Mouse (Mus musculus) fat pad, adult 2 months (tissue): ENCODE measurements around the gene Zfp658.

Source experiments
- DNase-seq: peaks from one replicate; pipeline ENCODE4 v3.0.0-alpha.2; 2011; ENCODE audit warnings: low read depth, low spot score; ENCODE audit errors: extremely low read depth

Zfp658 gene

DNA sequence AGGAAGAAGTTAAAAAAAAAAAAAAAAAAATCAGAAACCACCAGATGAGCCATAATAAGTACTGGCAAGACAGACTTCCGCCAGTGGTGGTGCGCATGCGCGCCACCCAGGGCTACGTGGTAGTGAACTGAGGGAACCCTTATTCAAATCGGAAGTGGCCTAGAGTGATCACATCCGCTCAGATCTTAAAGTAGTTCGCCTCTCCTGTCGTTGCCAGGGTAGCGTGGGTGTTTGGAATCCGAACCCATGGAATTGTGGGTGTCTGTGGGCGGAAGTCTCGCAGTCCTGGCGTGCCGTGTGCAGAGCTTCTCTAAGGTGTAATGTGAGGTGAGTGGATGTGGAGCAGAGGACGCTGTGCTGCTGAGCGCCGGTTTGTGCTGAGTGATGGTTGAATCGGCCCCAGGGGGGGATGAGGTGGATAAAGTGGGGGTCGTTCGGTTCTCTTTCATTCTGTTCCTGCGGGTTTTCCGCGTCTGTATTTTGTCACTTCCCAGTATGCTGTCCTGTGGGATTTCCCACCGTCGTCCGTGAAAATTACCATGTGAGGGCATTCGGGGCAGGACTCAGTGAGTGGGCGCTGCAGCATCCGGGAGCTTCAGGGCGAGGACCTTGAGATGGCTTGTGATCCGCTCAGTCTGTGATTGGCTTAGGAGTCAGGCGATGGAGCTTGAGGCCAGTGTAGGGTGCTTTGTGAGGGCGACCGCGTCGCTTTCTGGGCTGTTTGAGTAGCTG is 17.6 kb downstream of the Zfp658 start, which contains the start of gene Zfp719:
TSS of gene Zfp719 (plus strand) at position 171 of the 732 bp plus-strand sequence.
- DNase-seq: peak; percentile 93

DNA sequence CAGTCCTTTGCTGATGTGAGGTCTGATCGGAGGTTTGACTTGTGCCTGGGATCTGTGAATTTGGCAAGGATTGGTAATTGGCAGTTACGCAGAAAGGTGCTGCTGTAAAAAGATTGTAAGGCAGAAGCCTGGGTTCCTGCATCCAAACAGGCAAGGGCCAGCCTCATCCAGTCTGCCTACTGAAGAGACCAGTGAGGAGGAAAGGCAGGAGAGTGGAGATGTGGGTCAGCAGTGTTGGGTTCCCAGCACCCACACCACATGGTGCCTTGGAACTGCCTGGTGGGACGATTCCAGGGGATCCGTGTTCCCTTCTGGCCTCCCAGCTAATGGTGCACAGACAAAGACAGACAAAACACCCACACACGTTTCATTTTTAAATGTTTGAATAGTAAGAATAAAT is 18.5 kb downstream of the Zfp658 start:
- no peak for DNase-seq

DNA sequence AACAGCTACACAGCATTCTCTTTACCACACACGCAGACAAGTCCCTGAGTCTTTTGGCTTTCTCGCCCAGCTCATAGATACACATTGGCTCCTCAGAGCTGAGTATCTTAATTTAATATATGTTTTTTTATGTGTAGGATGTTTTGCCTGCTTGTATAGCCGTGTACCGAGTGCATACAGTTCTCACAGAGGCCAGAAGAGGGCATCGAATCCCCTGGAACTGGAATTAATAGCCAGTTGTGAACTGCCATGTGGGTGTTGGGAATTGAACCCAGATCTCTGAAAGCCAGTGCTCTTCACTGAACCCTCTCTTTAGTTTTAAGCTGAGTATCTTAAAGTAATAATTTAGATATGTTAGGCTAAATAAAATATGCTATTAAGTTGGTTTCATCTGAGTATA is 22.7 kb downstream of the Zfp658 start:
- no peak for DNase-seq

DNA sequence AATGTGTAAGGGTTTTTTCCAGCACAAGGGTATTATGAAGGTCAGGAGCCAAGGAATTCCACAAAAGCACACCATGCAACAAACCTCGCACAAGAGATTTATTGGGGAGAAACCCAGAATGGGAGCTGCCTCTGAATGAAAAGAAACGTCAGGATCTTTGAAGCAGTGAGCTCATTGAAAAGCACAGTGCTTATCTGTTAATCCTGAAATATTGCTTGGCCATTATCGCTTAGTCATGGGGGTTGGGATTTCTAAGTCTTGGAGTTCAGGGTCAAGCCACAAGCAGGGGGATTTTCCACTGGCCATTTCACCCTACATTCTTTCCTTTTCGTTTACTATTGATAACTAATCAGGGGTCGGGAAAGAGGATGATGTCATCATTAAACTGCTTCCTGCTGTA is 39.8 kb downstream of the Zfp658 start:
- DNase-seq: no peak

DNA sequence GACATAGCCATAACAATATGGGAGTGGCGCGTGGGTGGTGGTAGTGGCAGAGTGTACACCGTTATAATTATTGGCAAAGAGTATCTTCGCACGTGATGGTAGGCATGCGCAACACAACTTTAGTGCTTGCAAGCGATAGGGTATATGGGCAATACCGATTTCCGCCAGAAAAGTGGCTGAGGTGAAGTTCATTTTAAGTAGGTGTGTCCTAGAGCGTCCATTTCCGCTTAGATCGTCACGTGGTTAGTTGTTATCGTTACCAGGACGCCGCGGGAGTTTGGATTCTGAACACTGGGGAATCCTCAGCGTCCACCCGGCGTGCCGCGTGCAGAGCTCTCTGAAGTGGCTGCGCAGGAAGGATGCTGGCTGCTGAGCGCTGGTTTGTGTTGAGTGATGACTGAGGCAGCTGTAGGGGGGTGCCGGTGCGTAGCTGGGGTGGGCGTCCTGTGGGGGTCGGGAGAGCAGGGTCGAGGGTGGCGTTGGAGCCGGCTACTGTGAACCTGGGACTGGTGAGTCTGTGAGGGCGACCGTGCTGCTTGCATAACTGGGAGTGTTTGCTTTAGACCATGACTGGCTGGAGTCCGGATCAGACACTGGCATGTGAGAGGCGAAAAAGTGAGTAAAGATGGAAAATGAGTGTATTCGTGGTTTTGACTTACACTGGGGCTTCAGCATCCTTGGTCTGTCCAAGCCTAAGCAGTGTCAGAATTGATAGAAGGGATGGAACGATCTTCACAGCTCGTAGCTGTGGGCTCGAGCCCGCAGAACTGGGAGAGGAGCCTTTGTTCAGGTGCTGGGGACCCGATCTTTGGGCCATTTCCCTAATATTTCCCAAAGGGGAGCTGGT is 45.1 kb downstream of the Zfp658 start, which contains the start of gene Zfp819:
TSS of gene Zfp819 (plus strand) at position 274 of the 847 bp plus-strand sequence.
- DNase-seq: no peak

DNA sequence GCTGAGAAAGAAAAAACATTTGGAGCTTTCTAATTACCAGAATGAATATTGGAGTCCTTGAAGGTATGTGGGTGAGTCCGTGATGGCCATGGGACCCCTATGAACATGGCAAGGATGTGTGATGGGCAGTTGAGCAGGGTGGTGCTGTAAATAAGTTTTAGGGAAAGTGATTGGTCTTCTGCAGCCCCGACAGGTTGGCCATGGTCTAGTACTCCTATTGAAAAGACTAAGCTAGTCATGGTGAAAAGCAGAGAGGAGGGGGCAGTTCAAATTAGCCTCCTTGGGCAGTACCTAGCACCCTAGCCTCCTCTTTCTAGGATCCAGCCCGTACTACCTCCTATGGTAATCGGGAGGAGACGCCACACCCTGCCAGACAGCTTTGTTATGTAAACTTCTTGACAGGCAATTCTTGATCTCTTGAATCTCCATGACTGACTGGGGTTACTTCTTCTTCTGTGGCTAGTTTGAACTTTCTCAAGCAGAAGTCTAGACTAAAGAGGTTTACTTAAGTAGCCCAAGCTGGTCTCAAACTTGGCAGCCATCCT is 45.8 kb downstream of the Zfp658 start:
- no peak for DNase-seq

DNA sequence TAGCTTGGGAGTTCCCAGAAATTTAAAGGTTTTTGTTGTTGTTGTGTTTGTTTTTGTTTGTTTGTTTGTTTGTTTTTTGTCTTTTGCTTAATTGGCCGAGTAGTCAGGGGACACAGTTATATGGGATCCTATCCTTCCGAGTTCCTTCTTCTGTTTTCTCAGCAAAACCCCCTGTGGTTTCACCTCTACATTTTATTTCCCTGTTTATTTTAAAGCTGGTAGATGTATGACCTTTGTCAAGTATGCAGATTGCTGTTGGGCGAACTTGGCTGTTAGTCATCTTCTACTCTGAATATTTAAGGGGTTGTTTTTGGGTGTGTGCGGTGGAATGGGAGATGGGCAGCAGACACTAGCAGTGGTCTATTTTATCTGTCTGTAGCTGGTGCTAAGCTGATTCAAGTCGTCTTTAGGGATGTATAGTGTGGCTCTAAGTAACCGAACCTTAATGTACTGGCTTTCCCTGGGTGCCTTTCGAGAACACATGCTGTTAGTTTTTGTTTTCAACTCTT is 46.3 kb downstream of the Zfp658 start:
- DNase-seq: no peak

DNA sequence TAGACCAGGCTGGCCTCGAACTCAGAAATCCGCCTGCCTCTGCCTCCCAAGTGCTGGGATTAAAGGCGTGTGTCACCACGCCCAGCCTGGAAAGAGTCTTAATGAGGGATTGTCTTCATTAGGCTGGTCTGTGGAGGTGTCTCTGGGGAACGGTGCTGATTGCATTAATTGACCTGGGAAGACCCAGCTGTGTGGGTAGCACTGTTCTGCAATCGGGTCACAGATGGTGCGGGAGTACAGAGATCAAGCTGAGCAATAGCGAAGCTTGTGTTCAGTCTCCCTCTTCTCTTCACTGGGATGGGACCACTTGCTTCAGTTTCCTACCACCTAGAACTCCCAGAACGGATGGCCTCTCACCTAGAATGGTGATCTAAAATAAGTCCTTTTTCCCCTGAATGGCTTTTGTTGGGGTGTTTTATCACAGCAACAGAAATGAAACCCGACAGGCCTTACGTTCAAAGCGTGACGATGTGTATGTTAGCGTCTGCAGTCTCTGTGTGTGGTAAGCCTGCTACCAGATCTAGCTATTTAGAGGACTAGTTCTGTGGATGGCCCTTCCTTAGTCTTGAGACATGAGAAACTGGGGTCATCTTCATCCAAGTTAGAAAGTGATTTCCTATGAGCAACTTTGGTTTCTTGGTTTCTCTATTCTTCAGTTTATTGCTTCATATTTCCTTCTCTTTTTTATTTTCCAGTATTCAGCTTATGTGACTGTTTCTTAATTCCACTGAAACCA is 51.9 kb downstream of the Zfp658 start:
- DNase-seq: no peak

DNA sequence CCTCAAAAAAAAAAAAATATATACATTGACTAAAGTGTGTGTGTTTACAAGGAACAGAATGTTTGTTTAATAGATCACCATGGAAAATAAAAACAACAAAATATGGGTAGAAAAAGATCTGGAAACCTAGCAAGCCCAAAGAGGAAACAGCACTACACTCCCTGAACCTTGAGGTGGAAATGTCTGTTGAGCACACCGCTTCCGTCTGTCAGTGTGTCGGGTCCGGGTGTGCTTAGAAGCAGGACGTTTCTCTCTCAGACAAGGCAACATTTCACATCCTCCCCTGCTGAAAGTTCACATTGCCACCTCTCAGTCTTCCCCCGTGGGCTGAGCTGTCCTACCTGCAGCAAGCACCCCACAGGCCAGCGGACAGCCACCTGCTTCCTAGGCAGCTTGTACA is 60.9 kb downstream of the Zfp658 start:
- no peak for DNase-seq

DNA sequence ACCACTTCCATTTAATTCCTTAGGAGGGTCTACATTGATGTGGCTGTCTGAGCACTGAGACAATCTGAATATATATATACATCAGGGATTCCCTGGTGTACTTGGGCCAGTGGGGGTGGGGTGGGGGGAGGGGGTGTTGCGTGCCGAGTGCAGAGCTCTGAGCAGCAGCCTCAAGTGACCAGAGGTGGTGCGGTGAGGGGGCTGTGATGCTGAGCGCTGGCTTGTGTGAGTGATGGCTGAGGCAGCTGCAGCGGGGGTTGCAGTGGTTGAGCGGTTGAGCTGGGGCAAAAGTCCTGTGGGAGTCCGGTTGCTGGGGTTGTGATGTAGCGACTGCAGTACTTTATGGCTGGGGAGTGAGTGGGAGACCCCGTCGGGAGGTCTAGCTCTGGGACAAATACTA is 61.8 kb downstream of the Zfp658 start:
- DNase-seq: no peak
